Mouse (Mus musculus) left cerebral cortex, adult 9 months (tissue): Measurements from ENCODE around the gene Tmem101.
A peak's percentile ranks its signal among the peaks of the same experiment; 100 is the strongest.
"Not testable (repeated sequence)": the region's sequence is repeated elsewhere in the genome, so short reads cannot be mapped to it uniquely, and the experiment has no call there.

Experiments
- DNase-seq, 2 experiments: peaks; one replicate each; pipeline ENCODE4 v3.0.0; 2022; ENCODE audit warnings: low spot score in 2 of 2

Tmem101 gene

GRCm38 (mm10) chr11:102156039-102156785 lies at the start of gene Tmem101:
Tmem101 (minus strand) TSS chr11:102156404.
- peak; percentile 65 to 92 for DNase-seq

DNA sequence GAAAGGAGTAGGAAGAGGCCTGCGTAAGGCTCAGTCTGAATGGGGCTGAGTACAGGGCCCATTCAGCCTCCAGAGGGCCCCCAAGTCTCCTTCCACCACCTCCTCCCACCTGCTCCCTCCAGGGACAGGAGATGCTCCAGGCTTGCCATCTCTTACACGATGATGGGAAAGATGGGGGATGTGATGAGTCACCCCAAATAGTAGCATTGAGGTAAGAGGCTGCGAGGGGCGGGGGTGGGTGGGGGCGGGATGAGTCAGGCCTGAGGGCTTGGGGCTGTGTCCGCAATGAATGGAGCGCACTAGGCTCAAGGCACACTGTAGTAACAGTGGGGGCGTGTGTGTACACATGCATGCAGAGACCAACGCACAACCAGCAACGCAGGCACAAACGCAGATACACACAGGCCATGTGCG lies 45.2 kb upstream of the Tmem101 start:
- DNase-seq, result peak; percentile 66 to 71

GRCm38 (mm10) chr11:102199856-102200255 lies 43.7 kb upstream of the Tmem101 start:
- DNase-seq, result no peak

- DNase-seq, result no peak
Observed at GRCm38 (mm10) chr11:102198245-102198644, 42.0 kb upstream of the Tmem101 start.

GRCm38 (mm10) chr11:102196018-102196797 lies 40.0 kb upstream of the Tmem101 start:
- DNase-seq, result peak in 1 of 2 experiments; percentile 59

- no peak for DNase-seq
Observed at GRCm38 (mm10) chr11:102193657-102194440, 37.6 kb upstream of the Tmem101 start.

DNA sequence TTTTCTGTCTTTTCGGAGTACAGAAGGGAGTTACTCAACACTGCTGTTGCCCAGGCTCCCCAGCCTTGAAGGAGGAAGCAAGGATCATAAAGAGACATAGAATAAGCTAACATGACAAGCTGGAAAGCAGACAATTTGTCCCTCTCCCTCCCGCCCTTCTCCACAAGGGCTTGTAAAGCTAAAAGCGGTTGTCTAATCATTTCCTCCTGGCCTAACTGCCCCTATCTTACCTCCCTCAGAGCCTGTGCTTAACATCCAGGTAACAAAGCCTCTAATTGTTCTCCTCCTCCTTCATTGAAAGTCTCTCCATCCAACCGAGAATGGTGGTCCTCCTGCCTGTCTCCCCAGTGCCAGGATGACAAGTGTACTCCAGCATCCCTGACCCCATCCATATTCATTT lies 34.6 kb upstream of the Tmem101 start:
- no peak for DNase-seq

DNA sequence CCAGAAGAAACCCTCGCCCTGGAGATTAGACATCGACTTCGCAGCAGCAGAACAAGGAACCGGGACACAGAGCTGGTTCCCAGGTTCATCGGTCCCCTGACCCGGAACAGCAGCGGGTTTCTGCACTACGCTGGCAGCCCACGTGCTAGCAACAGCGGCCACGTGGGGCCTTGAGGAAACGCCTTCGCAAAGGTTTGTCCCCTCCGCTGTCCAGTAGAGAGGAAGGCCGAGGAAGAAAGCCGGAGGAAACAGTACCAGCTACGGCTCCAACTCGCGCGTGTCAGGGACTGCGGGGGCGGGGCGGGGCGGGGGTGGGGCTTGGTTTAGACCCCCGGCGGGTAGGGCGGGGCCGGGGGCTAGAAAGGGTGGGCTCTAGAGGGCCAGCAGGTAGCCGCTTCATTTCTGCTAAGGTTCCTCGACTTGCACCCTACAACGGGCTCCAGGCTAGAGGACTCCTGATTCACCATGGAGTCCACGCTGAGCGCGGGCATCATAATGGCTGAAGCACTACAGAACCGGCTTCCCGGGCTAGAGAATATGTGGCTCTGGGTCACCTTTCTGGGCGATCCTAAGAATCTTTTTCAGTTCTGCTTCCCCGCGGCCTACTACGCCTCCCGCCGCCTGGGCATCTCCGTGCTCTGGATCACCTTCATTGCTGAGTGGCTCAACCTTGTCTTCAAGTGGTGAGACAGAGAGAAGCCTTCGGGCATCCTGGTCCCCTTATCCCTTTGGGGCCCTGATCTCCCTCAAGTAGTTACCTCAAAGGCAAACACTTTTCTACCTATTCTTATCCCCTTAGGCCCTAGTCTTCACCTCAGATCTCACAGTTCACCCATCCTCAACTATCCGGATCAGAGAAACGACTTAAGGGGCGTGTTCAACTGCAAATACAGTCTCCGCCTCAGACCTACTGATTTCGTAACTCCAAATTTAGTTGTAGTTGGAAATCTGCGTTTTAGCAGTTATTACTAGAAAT lies 33.5 kb upstream of the Tmem101 start, which contains the start of gene G6pc3:
TSS of gene G6pc3 (plus strand) at position 160 of the 976 bp plus-strand sequence.
- DNase-seq, result peak; percentile 85 to 95

DNA sequence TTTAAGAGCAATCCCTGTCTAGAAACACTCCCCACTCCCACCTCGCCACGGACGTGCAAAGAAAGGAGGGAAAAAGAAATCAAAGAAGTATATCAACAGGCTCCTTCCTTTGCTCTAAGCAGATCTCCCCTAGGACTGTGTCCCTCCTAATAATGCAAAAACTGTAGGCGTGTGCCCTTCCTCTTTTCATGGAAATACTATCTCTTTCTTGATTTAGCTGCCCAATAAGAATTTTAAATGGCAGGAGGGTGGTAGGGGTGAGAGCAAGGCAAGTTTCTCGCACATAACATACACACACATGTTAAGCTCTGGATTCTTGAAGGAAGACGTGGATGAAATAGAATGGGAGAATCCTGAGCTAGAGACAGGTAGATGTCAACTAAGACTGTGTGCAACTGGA lies 32.8 kb upstream of the Tmem101 start:
- DNase-seq, result no peak

DNA sequence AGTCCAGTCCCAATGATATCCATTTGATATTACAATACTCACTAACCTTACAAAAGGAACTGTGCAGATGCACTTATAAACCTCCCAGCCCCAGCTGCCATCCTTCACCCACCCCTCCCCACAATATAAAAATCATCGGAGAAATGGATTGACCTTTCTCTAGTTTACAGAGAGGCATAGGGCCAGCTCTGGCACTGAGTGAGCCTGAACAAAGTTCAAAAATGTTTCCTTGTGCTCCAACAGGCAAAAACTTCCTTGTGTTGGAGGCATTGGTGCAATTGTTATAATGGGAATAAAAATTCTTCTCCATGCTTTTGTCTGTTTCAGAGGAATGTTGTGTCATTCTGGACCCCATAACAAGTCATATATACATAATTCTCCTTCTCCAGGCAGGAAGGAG lies 30.0 kb upstream of the Tmem101 start:
- no peak for DNase-seq

GRCm38 (mm10) chr11:102185677-102186076 lies 29.5 kb upstream of the Tmem101 start:
- DNase-seq, result no peak

DNA sequence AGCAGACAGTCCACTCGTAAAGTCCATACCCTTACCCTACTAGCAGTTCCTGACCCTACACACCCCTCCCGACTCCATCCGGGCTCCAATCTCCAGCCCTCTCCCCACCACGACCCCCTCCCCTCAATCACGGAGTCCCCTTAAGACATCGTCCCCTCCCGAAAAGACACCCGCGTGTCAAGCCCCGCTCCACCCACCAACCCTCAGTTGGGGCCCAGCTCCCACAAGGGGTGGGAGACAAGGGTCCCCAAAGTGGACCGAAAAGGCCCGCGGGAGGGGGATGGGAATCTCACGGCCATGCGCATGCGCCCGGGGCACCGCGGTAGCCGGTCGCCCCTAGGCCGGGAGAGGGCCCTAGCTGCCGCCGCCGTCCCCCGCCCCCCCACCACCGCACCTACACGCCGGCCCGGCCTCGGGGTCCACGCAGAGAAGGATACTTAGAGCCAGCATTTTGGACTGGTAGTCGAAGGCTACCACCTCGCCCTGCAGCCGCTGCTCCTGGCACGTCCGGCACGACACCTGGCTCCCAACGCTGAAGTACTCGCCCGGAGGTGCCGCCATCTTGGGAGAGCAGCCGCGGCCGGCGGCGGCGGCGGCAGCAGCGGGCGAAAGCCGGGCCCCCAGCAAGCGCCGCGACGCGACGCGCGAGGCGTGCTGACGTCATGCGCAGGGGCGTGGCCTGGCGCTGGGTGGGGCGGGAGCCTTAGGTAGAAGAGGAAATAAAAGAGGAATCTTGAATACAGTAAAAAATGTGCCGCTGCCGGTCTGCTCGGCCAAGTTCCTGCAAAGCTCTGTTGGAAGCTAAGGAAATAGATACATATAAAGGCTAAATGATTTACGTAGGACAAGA lies 28.7 kb upstream of the Tmem101 start, which contains the start of gene Lsm12:
TSS of gene Lsm12 (minus strand) at position 651 of the 850 bp plus-strand sequence.
- peak; percentile 70 to 93 for DNase-seq

DNA sequence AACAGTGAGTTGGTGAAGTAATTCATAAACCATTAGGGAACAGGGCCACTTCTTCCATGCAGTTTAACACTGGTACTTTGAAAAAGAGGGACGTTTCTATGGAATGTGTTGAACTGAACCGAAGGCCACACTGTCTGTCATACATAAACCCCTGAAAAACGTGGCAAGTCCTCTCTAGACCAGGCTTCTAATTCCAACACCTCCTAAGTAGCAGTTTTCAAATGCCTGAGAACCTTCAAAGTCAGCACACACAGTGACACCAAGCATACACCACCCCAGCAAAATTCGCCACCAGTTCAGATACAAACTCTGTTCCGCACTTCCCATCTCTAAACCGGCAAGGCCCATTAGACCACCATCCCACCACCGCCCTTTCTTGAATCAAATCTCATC lies 28.0 kb upstream of the Tmem101 start:
- no peak for DNase-seq

- DNase-seq, result no peak
Observed at GRCm38 (mm10) chr11:102179836-102180235, 23.6 kb upstream of the Tmem101 start.

DNA sequence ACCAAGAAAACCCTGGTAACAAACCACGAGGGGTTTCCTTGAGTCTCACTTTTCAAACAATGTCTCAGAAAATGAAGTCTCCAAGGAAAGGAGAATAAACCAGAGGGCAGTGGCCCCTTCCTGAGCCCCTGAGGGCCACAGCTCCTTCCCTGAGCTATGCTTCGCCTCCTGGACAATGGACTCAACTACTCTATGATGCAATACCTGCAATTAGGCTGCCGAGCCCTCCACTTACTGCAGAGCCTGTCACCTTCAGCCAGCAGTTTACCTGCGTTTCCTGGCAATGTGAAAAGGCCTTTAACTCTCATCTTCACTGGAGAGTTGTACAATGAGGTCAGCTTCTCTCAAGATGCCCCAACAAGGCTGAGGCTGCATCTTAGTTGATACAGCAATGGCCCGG lies 12.5 kb upstream of the Tmem101 start:
- no peak for DNase-seq

DNA sequence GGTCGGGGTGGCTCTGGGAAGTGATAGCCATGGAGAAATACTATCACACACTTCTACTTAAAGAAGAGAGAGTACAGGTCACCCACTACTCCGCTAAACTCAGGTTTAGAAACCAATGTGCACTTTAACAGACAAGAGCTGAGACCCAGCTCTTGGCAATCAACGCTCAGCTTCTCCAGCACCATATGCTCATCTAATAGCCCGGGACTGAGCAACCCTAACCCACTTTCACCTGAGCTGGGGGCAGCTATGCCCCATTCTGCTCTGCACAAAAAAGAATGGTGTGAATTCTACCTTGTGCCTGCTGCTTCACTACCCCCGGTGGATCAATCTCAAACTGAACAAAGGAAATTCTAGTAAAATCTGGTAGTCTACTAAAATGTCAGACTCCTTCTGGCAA lies 11.3 kb upstream of the Tmem101 start:
- no peak for DNase-seq

GRCm38 (mm10) chr11:102165971-102166722 lies 9.9 kb upstream of the Tmem101 start:
- DNase-seq, result peak in 1 of 2 experiments; percentile 46

DNA sequence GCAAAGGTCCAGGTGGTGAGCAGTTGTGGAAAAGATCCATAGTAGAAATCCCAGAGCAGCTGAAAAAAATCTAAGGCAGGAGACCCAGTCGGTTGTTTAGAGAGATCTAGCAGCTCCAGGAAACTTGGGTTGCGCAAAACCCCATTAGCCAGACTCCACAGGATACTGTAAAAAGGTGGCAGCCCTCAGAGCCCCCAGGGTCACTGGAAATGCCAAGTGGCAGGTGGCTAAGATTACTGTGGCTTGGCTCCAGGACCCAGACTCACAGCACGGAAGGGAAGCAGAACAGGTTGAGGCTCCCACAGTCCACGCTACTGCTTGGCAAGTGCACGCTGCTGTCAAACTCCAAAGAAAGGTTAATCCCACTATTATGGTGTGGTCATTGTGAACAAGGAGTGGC lies 3.6 kb upstream of the Tmem101 start:
- DNase-seq, result no peak

GRCm38 (mm10) chr11:102158024-102158423 lies 1.8 kb upstream of the Tmem101 start:
- not testable (repeated sequence) for DNase-seq
